Mouse (Mus musculus) hindbrain, embryonic 14.5 days (tissue): ENCODE measurements around the gene Ring1. TPM values are rescaled to one million over a fixed set of nuclear protein-coding genes. Genes with fewer than 3 reads are reported as not detected.

Experiments
- ATAC-seq: fragments of 200-750 bp; cut with Nextera tagmentation; 2 replicates; pipeline ENCODE4 v1.8.0; 2017; ENCODE audit warnings: moderate number of reproducible peaks, mild to moderate bottlenecking, moderate TSS enrichment, moderate library complexity; ENCODE audit not compliant: low FRiP score
- DNase-seq: peaks from one replicate; pipeline ENCODE4 v3.0.0-alpha.2; 2015; ENCODE audit warnings: low spot score
- H3K27ac ChIP-seq: fragments of 300-500 bp; sonication (generic); 2 replicates; pipeline ENCODE4 v1.5.1; 2014; ENCODE audit warnings: mild to moderate bottlenecking, moderate library complexity
- H3K27me3 ChIP-seq: fragments of 300-500 bp; sonication (generic); 2 replicates; pipeline ENCODE4 v1.6.1; 2014; ENCODE audit warnings: mild to moderate bottlenecking, low read length, mixed read lengths; ENCODE audit not compliant: control insufficient read depth, insufficient read depth
- H3K36me3 ChIP-seq: fragments of 300-500 bp; sonication (generic); replicated peaks from 2 replicates; pipeline ENCODE4 v1.6.1; 2014; ENCODE audit not compliant: control insufficient read depth, insufficient read depth
- H3K4me1 ChIP-seq: fragments of 300-500 bp; sonication (generic); replicated peaks from 2 replicates; pipeline ENCODE4 v1.6.1; 2014; ENCODE audit warnings: antibody characterized with exemption, low read length, mixed read lengths; ENCODE audit not compliant: control insufficient read depth, insufficient read depth
- H3K4me2 ChIP-seq: fragments of 300-500 bp; sonication (generic); replicated peaks from 2 replicates; pipeline ENCODE4 v1.6.1; 2014; ENCODE audit warnings: mild to moderate bottlenecking, moderate library complexity
- H3K4me3 ChIP-seq: fragments of 300-500 bp; sonication (generic); replicated peaks from 2 replicates; pipeline ENCODE4 v1.5.1; 2014; ENCODE audit warnings: mild to moderate bottlenecking, low read length
- H3K9ac ChIP-seq: fragments of 300-500 bp; sonication (generic); 2 replicates; pipeline ENCODE4 v1.6.1; 2014
- H3K9me3 ChIP-seq: fragments of 300-500 bp; sonication (generic); 2 replicates; pipeline ENCODE4 v1.6.1; 2016; ENCODE audit warnings: low read length; ENCODE audit not compliant: control insufficient read depth
- WGBS: fragments of 180-500 bp; shearing (Covaris S2); extraction: QIAGEN DNeasy Blood & Tissue Kit; methylation state at CpG from one replicate; pipeline ENCODE4 v1.1.7; 2014; 5-methylcytosine and 5-hydroxymethylcytosine counted together
- polyA plus RNA-seq: library from polyadenylated mRNA; unstranded; fragments of >200 nt; fragmentation: Nextera tagmentation; extraction: Ambion mirVana; gene quantifications from 2 replicates; pipeline ENCODE4 v1.2.1, GENCODE M21; 2014

Gene Ring1
- polyA plus RNA-seq, 1 experiment from 2014 or later, result 7.8 TPM

- Histone ChIP-seq H3K27ac (peak overlapping the region; percentile 99), H3K4me3 (peak overlapping the region; percentile 90), H3K9ac (peak overlapping the region; percentile 95), H3K27me3 (no peaks in the 10 kb centered on the region), H3K4me2 (peak overlapping the region; percentile 80), H3K36me3 (peaks cover 44% of the 10 kb centered on the region), H3K9me3 (no peaks in the 10 kb centered on the region), H3K4me1 (peaks cover 53% of the 10 kb centered on the region)
- DNase-seq (no peak), ATAC-seq (no peak)
- WGBS, result 6% methylated on average over 20 of the region's 20 CpGs
Observed at GRCm38 (mm10) chr17:34030861-34031326, 6.4 kb upstream of the Ring1 start.

GRCm38 (mm10) chr17:34029890-34030595 is 5.6 kb upstream of the Ring1 start:
- Histone ChIP-seq H3K9ac (peak overlapping the region; percentile 95), H3K4me1 (peaks cover 60% of the 10 kb centered on the region), H3K27me3 (no peaks in the 10 kb centered on the region), H3K9me3 (no peaks in the 10 kb centered on the region), H3K36me3 (peaks cover 36% of the 10 kb centered on the region), H3K4me3 (peak overlapping the region; percentile 90), H3K4me2 (peak overlapping the region; percentile 80), H3K27ac (no peak overlapping the region)
- WGBS, result 72% methylated on average over 21 of the region's 21 CpGs
- DNase-seq (no peak), ATAC-seq (no peak)

- peaks cover 30% of the 10 kb centered on the region for H3K36me3 ChIP-seq
- H3K9ac ChIP-seq, result no peak overlapping the region
Observed at GRCm38 (mm10) chr17:34029150-34029889, 4.8 kb upstream of the Ring1 start.

GRCm38 (mm10) chr17:34028501-34029149 is 4.1 kb upstream of the Ring1 start:
- ATAC-seq (no peak), DNase-seq (no peak)
- Histone ChIP-seq H3K9ac (no peak overlapping the region), H3K4me3 (peak overlapping the region; percentile 57), H3K4me1 (peaks cover 64% of the 10 kb centered on the region), H3K36me3 (peaks cover 23% of the 10 kb centered on the region), H3K4me2 (peak overlapping the region; percentile 83), H3K9me3 (no peaks in the 10 kb centered on the region), H3K27ac (peak overlapping the region; percentile 81), H3K27me3 (no peaks in the 10 kb centered on the region)
- 47% methylated on average over 17 of the region's 17 CpGs for WGBS

More at GRCm38 (mm10) chr17:34029150-34029889, 4.8 kb upstream of the Ring1 start:
- Histone ChIP-seq H3K4me2 (peak overlapping the region; percentile 83), H3K27me3 (no peaks in the 10 kb centered on the region), H3K27ac (no peak overlapping the region), H3K4me1 (peaks cover 60% of the 10 kb centered on the region), H3K9me3 (no peaks in the 10 kb centered on the region), H3K4me3 (0 out of 2 replicates have a peak overlapping the region, but pooled peaks have one; percentile 90)
- WGBS, result 90% methylated on average over 18 of the region's 18 CpGs
- DNase-seq, result no peak
- ATAC-seq, result no peak

GRCm38 (mm10) chr17:34027656-34028223 is 3.3 kb upstream of the Ring1 start, which contains the start of gene H2-Ke6:
TSS of gene H2-Ke6 (minus strand) at chr17:34028060.
- H3K9ac ChIP-seq, result peak within 1 kb of the TSS; percentile 67
- peak within 1 kb of the TSS; percentile 83 for H3K4me2 ChIP-seq
- no peaks in the 10 kb centered on the region for H3K27me3 ChIP-seq
- peak within 1 kb of the TSS; percentile 57 for H3K4me3 ChIP-seq
- peaks cover 63% of the 10 kb centered on the region for H3K4me1 ChIP-seq
- H3K9me3 ChIP-seq, result no peaks in the 10 kb centered on the region
- WGBS, result under 1% methylated on average over 49 of the region's 49 CpGs
- H3K36me3 ChIP-seq, result peaks cover 27% of the 10 kb centered on the region
- ATAC-seq (peak; percentile 76), DNase-seq (peak; percentile 92)
- peak within 1 kb of the TSS; percentile 81 for H3K27ac ChIP-seq

- peak overlapping the region; percentile 83 for H3K4me2 ChIP-seq
- DNase-seq, result no peak
- H3K36me3 ChIP-seq, result peaks cover 34% of the 10 kb centered on the region
- peak overlapping the region; percentile 57 for H3K4me3 ChIP-seq
- H3K27ac ChIP-seq, result peak overlapping the region; percentile 81
- no peak for ATAC-seq
- no peaks in the 10 kb centered on the region for H3K27me3 ChIP-seq
- 3% methylated on average over 36 of the region's 36 CpGs for WGBS
- H3K9ac ChIP-seq, result peak overlapping the region; percentile 67
- peaks cover 60% of the 10 kb centered on the region for H3K4me1 ChIP-seq
- H3K9me3 ChIP-seq, result no peaks in the 10 kb centered on the region
Observed at GRCm38 (mm10) chr17:34026917-34027655, 2.6 kb upstream of the Ring1 start.

GRCm38 (mm10) chr17:34026221-34026620 is 1.7 kb upstream of the Ring1 start:
- Histone ChIP-seq H3K4me3 (peak overlapping the region; percentile 57; the same call in 1 of the 2 replicates), H3K27me3 (no peaks in the 10 kb centered on the region), H3K9me3 (no peaks in the 10 kb centered on the region), H3K36me3 (peaks cover 39% of the 10 kb centered on the region), H3K27ac (peak overlapping the region; percentile 73), H3K4me2 (peak overlapping the region; percentile 83), H3K9ac (peak overlapping the region; percentile 4), H3K4me1 (peaks cover 60% of the 10 kb centered on the region)
- WGBS, result 14% methylated on average over 2 of the region's 2 CpGs
- no peak for ATAC-seq
- DNase-seq, result no peak

- peak; percentile 58 for DNase-seq
- peaks cover 59% of the 10 kb centered on the region for H3K4me1 ChIP-seq
- WGBS, result 0% methylated on average over 7 of the region's 7 CpGs
- peak overlapping the region; percentile 99 for H3K27ac ChIP-seq
- peak overlapping the region; percentile 92 for H3K4me3 ChIP-seq
- peak overlapping the region; percentile 97 for H3K9ac ChIP-seq
- peak overlapping the region; percentile 83 for H3K4me2 ChIP-seq
- H3K9me3 ChIP-seq, result no peaks in the 10 kb centered on the region
- H3K36me3 ChIP-seq, result peaks cover 43% of the 10 kb centered on the region
- H3K27me3 ChIP-seq, result no peaks in the 10 kb centered on the region
- ATAC-seq, result peak; percentile 24; the same call in 1 of the 2 replicates
Observed at GRCm38 (mm10) chr17:34025756-34026151, 1.3 kb upstream of the Ring1 start.
